Mouse (Mus musculus): ENCODE results near the gene Ctbp2. TPM values are rescaled to one million over a fixed set of nuclear protein-coding genes. Genes with fewer than 3 reads are reported as not detected.
A peak's percentile ranks its signal among the peaks of the same experiment; 100 is the strongest.

Gene Ctbp2
- polyA plus RNA-seq, 1 experiment from 2014 or later, result 133 TPM

DNA sequence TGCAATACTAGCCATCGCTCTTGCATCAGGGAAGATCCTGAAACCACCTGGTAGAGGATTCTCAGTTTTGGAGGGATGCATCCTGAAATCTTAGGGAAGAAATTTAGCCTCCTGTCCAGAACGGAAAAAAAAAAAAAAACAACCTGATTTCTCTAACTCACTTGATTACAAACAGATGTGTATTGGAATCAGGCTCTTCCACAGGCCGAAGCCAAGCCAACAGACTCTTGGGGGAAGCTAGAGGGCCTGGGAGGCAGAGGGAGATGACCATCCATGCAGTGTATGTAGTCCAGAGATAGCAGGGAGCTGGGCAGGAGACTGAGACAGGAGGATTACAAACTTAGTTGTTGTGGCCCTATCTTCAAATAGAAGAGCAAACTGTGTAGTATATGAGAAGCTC lies 30.0 kb downstream of the Ctbp2 start:
- no peaks in the 10 kb centered on the region for H3K9me3 ChIP-seq
- peaks cover 44% of the 10 kb centered on the region for H3K4me1 ChIP-seq
- 71% methylated on average over 3 of the region's 3 CpGs for WGBS
- no peak overlapping the region for H3K4me3 ChIP-seq
- H3K36me3 ChIP-seq (replicated peaks), result peaks cover 50% of the 10 kb centered on the region
- DNase-seq (ENCODE audit: extremely low spot score, low spot score), result no peak
- no peak overlapping the region for H3K27ac ChIP-seq
- H3K27me3 ChIP-seq (ENCODE audit: poor library complexity, severe bottlenecking), result no peaks in the 10 kb centered on the region

DNA sequence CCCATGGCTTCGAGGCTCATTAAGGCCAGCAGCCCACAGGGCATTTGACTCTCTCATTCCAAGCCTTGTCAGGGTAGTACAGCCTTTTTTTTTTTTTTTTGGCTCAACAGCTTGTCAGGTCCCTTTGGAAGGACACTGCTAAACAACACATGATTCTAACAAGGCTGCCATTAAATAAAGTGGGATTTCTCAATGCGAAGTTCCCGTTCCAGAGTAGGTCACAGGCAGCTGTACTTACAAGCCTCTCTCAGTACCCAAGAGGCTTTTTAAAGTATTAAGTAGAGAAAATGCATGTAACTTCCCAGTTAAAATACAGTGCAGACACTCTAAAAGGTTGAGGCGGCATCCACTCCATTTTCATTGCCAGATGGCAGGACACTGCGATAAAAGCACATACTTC lies 30.4 kb downstream of the Ctbp2 start:
- no peak overlapping the region for H3K4me3 ChIP-seq
- H3K36me3 ChIP-seq (replicated peaks), result peaks cover 46% of the 10 kb centered on the region

DNA sequence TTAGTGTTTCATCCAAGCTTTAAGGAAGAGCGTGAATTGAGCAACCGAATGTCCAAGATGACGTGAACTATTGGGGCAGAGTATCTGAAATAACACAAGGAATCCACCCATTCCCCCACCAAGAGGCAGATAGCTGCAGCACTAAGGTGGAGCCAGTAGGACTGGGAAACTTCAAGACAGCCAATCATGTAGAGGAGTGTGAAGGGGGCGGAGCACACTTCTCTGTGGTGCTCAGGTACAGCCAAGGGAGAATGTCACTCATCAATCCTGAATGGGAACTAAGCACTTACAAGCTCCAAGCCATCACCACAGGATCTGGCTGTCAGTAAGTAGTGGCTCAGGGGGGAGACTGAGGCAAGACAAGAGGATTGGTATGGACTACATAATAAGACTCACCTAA lies 33.5 kb downstream of the Ctbp2 start:
- Histone ChIP-seq H3K9me3 (no peaks in the 10 kb centered on the region), H3K4me3 (no peak overlapping the region), H3K27ac (no peak overlapping the region), H3K27me3 (ENCODE audit: poor library complexity, severe bottlenecking) (no peaks in the 10 kb centered on the region), H3K4me1 (peaks cover 39% of the 10 kb centered on the region), H3K36me3 (replicated peaks) (peaks cover 36% of the 10 kb centered on the region)
- 85% methylated on average over 4 of the region's 4 CpGs for WGBS
- DNase-seq (ENCODE audit: extremely low spot score, low spot score), result no peak

More for the DNA sequence above, 30.4 kb downstream of the Ctbp2 start:
- WGBS, result 91% methylated on average over 5 of the region's 5 CpGs
- DNase-seq (ENCODE audit: extremely low spot score, low spot score), result no peak
- Histone ChIP-seq H3K9me3 (no peaks in the 10 kb centered on the region), H3K27me3 (ENCODE audit: poor library complexity, severe bottlenecking) (no peaks in the 10 kb centered on the region), H3K4me1 (peaks cover 45% of the 10 kb centered on the region), H3K27ac (no peak overlapping the region)

DNA sequence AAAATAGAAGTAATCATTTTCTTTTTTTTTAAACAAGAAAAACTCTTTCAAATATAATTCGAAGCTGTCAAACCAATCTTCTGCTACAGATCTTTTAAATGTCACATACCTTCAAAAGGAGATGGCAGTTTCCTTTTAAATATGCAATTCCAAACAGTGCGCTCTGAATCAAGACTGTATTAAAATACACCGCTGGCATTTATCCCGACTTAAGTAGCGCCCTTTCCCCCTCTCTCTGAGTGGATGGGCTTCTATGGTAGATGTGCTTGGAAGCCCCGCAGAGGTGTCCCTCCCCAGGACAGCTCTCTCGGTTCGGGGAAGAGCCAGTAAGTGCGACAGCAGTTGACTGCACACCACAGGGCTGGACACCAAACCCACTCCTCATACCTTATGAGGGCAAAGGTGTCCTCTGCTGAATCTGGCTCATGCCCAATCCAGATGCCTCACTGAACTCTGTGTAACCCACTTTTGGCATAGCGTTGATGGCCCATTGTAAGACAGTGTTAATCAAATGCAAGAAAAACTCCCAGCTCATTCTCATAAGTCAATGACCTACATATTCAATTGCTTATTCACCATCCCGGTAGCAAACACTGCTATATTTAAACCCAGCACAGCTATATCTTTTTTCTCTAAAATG lies 34.4 kb downstream of the Ctbp2 start:
- H3K4me3 ChIP-seq, result no peak overlapping the region
- 88% methylated on average over 11 of the region's 11 CpGs for WGBS
- peaks cover 35% of the 10 kb centered on the region for H3K4me1 ChIP-seq
- DNase-seq (ENCODE audit: extremely low spot score, low spot score), result no peak
- no peaks in the 10 kb centered on the region for H3K9me3 ChIP-seq
- peaks cover 33% of the 10 kb centered on the region for H3K36me3 ChIP-seq (replicated peaks)
- H3K27ac ChIP-seq, result no peak overlapping the region
- no peaks in the 10 kb centered on the region for H3K27me3 ChIP-seq (ENCODE audit: poor library complexity, severe bottlenecking)

DNA sequence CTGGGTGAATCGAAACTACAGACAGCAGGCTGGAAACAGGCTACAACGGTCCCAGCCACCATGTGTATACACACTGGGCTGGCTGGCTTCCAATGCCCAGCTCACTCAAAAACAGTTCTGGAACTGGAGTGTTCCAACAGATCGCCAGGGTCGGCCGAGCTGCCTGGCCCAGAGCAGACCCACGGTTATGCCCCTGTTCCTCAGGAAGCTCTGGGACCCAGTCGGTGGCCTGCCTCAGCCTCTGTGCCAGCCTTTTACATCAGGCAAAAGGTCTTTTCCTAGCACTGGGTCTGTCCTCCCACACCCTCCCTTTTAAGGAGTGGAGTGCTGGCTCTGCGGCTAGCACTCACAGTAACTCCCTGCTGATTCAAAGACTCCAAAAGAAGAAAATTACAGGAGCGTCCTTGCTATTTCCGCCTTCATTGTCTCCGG lies 35.3 kb downstream of the Ctbp2 start:
- Histone ChIP-seq H3K36me3 (replicated peaks) (peaks cover 40% of the 10 kb centered on the region), H3K27ac (peak overlapping the region; percentile 58), H3K4me3 (no peak overlapping the region), H3K27me3 (ENCODE audit: poor library complexity, severe bottlenecking) (no peaks in the 10 kb centered on the region), H3K4me1 (peaks cover 35% of the 10 kb centered on the region), H3K9me3 (no peaks in the 10 kb centered on the region)
- no peak for DNase-seq (ENCODE audit: extremely low spot score, low spot score)
- 74% methylated on average over 11 of the region's 11 CpGs for WGBS

DNA sequence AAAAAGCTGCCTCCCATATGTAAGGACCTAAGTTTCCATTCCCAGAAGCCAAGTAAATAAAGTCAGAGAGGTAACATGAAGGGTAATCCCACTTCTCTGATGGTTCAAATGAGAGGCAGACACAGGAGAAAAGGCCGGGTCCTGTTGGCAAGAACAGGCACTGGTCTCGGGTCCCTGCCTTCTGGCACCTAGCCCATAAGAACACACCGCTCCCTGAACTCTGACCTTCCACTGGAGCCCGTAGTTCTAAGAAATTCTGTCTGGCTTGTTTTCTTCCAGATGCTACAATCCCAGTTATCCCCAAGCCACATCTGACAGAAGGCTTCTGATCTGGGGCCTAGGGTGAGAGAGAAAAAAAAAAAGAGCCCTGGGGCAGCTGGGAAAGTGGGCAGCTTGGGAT lies 35.7 kb downstream of the Ctbp2 start:
- WGBS, result 88% methylated on average over 4 of the region's 4 CpGs
- Histone ChIP-seq H3K4me3 (no peak overlapping the region), H3K27ac (peak overlapping the region; percentile 58), H3K9me3 (no peaks in the 10 kb centered on the region), H3K4me1 (peaks cover 34% of the 10 kb centered on the region), H3K36me3 (replicated peaks) (peaks cover 41% of the 10 kb centered on the region), H3K27me3 (ENCODE audit: poor library complexity, severe bottlenecking) (no peaks in the 10 kb centered on the region)
- DNase-seq (ENCODE audit: extremely low spot score, low spot score), result no peak

DNA sequence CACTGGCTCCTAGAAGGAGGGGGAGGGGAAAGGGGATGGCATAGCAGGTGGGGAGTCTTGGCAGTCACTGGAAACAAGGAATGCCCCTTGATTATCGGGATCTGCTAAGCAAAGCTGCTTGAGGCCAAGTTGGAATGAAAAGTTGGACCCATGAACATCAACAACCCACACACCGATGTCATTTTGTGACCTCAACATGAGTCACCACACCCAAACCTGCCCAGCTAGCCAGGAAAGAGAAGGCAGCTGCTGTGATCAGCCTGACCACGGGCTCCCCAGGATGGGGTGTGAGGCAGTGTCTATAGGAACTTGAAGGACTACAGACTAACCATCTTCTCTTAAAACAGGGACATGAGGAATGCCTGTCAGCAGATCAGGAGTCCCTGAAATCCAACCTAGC lies 38.7 kb downstream of the Ctbp2 start:
- no peak for DNase-seq (ENCODE audit: extremely low spot score, low spot score)
- no peaks in the 10 kb centered on the region for H3K27me3 ChIP-seq (ENCODE audit: poor library complexity, severe bottlenecking)
- peaks cover 34% of the 10 kb centered on the region for H3K4me1 ChIP-seq
- 79% methylated on average over 3 of the region's 3 CpGs for WGBS
- peaks cover 43% of the 10 kb centered on the region for H3K36me3 ChIP-seq (replicated peaks)
- H3K9me3 ChIP-seq, result no peaks in the 10 kb centered on the region
- no peak overlapping the region for H3K4me3 ChIP-seq
- no peak overlapping the region for H3K27ac ChIP-seq

DNA sequence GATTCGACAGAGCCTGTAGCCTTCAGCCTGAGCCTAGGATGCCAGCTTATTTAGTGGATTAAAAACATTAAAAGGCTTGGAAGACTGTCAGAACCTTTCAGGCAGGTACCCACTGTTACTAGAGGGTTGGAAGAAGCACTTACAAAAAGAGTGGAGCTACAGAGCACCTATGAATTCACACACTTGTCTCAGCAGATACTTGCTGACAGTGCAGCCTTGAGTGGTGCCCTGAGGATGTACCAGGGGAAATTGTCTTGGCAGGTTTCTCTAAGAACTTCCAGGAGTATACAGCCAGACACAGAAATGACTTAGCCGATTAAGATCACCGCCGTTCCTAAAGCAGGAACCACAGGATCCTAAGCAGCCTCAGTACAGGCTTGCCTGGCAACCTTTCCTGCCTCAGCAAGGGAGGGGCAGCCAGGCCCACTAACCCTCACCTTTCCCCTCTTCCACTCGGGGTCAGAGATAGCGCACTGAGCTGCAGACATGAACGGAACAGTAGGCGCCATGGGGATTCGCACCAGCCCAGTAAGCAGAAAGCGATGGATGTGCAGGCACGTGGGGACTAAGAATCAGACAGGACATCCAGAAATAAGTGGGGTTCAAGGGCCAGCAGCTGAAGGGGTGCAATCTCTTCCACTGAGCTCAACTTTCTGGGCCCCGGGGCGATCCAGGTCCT lies 40.1 kb downstream of the Ctbp2 start:
- no peaks in the 10 kb centered on the region for H3K9me3 ChIP-seq
- H3K4me1 ChIP-seq, result peaks cover 21% of the 10 kb centered on the region
- DNase-seq (ENCODE audit: extremely low spot score, low spot score), result no peak
- H3K27me3 ChIP-seq (ENCODE audit: poor library complexity, severe bottlenecking), result no peaks in the 10 kb centered on the region
- peaks cover 57% of the 10 kb centered on the region for H3K36me3 ChIP-seq (replicated peaks)
- 91% methylated on average over 13 of the region's 13 CpGs for WGBS
- H3K4me3 ChIP-seq, result no peak overlapping the region
- H3K27ac ChIP-seq, result no peak overlapping the region

DNA sequence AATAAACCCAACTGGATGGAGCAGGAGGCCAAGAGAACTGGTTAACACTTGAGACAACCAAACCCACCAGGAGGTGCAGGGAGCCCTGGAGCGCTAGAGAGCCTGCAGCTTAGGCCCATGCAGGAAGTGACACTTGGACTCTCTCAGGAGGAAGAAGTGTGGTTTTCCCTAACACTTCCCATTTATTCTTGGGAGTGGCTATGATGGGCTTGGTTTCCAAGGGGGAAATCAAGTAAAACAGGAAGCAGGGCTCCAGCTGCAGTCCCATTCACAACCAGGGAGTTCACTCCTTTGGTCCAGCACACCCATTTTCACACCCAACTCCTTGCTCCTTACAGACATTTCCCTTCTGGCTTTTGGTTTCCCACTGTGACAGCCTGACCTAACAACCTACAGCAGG lies 45.2 kb downstream of the Ctbp2 start:
- DNase-seq (ENCODE audit: extremely low spot score, low spot score), result no peak
- H3K27me3 ChIP-seq (ENCODE audit: poor library complexity, severe bottlenecking), result no peaks in the 10 kb centered on the region
- 86% methylated on average over 1 of the region's 1 CpGs for WGBS
- peaks cover 37% of the 10 kb centered on the region for H3K4me1 ChIP-seq
- no peak overlapping the region for H3K27ac ChIP-seq
- peaks cover 76% of the 10 kb centered on the region for H3K36me3 ChIP-seq (replicated peaks)
- no peak overlapping the region for H3K4me3 ChIP-seq
- no peaks in the 10 kb centered on the region for H3K9me3 ChIP-seq

DNA sequence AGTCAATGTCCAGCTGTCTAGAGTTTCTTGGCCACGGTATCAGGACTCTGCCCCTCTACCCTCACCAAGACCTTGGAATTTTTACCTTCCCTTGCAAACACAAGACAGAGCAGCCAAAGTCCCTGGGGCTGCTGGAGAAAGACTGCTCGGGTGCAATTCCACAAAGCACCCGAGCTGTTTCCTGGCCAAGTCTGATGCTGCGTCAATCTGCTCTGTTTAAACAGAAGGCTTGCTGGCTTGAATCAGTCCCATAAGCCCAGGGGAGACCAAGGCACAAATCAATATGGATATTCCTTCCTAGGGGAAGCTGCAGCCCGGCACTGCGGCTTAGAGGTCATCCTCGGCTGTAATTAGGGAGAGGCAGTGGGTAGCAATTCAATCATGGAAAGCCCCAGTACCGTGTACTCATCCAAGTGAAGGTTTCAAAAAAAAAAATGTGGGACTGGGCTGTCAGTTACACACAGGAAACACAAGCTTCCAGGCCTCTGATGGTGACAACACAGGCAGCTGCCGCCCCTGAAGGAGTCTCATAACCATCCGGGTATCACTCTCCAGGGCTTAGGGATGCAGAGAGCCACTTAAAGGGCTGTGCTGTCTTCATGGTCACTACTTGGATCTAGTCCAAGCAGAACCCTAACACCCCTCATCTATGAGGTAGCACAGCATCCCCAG lies 49.6 kb downstream of the Ctbp2 start:
- peaks cover 70% of the 10 kb centered on the region for H3K4me1 ChIP-seq
- DNase-seq (ENCODE audit: extremely low spot score, low spot score), result no peak

DNA sequence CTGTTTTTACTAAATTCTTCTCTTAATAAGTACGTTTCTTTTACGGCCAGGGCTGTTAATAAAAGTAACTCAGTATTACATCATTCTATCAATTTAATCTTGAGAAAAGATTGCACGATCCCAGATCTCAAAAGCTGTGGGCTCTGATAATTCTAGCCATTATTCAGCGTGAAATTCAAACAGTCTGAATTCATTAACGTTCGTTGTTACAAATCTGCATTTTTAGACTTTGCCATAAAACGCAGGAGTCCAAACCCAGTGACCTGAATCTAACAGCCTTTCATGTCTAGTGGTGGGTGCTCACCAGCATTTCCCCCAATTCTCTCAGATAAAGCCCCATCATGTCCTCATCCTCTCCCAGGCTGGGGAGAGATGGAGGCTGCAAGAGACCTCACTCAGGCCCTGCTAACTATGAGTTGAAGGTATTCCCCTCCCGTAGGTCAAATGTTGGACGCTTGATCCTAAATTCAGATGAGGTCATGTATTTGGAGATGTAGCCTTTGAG lies 51.0 kb downstream of the Ctbp2 start:
- H3K4me1 ChIP-seq, result peaks cover 84% of the 10 kb centered on the region
- no peaks in the 10 kb centered on the region for H3K9me3 ChIP-seq
- H3K4me3 ChIP-seq, result peak overlapping the region; percentile 23; the same call in 1 of the 2 replicates
- H3K27me3 ChIP-seq (ENCODE audit: poor library complexity, severe bottlenecking), result no peaks in the 10 kb centered on the region
- peaks cover 63% of the 10 kb centered on the region for H3K36me3 ChIP-seq (replicated peaks)
- peak overlapping the region; percentile 83 for H3K27ac ChIP-seq
- DNase-seq (ENCODE audit: extremely low spot score, low spot score), result no peak
- WGBS, result 48% methylated on average over 9 of the region's 9 CpGs

More for the DNA sequence above, 49.6 kb downstream of the Ctbp2 start:
- peak overlapping the region; percentile 83 for H3K27ac ChIP-seq
- peaks cover 64% of the 10 kb centered on the region for H3K36me3 ChIP-seq (replicated peaks)
- no peaks in the 10 kb centered on the region for H3K9me3 ChIP-seq
- H3K4me3 ChIP-seq, result no peak overlapping the region
- H3K27me3 ChIP-seq (ENCODE audit: poor library complexity, severe bottlenecking), result no peaks in the 10 kb centered on the region
- 76% methylated on average over 10 of the region's 10 CpGs for WGBS

DNA sequence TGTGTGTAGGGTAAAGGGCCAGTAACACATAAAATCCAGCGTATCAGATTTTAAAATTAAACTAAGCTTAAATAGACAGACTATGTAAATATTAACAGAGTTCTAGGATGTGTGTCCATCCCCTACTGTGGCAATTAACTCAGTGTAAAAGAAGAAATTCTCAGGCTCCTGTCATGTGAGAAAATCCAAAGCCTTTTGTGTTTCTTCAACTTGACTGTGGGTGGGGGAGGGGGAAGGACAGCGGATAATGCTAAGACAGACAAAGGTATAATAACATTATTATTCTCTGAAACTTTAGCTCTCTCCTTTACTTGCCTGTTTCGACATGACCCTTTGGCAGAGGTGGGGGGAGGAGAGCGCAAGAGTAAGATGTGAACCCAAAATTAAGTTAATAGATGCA lies 51.6 kb downstream of the Ctbp2 start:
- Histone ChIP-seq H3K27ac (peak overlapping the region; percentile 83), H3K9me3 (no peaks in the 10 kb centered on the region), H3K36me3 (replicated peaks) (peaks cover 63% of the 10 kb centered on the region), H3K4me1 (peaks cover 91% of the 10 kb centered on the region), H3K27me3 (ENCODE audit: poor library complexity, severe bottlenecking) (no peaks in the 10 kb centered on the region), H3K4me3 (peak overlapping the region; percentile 23; the same call in 1 of the 2 replicates)
- 42% methylated on average over 4 of the region's 4 CpGs for WGBS
- peak; percentile 23 for DNase-seq (ENCODE audit: extremely low spot score, low spot score)

All from forebrain, embryonic 10.5 days (tissue).